Mouse (Mus musculus) E14TG2a.4 (cell line): Measurements from ENCODE around the gene Fbxw9.

Experiments
- CTCF ChIP-seq: conservative IDR thresholded peaks from 2 replicates; pipeline ENCODE4 v1.5.1; 2014; ENCODE audit warnings: low read length
- NANOG ChIP-seq: IDR thresholded peaks from 2 replicates; pipeline ENCODE4 v1.6.1; 2014; ENCODE audit warnings: borderline replicate concordance, low read length, mixed read lengths
- POU5F1 ChIP-seq: IDR thresholded peaks from 2 replicates; pipeline ENCODE4 v1.6.1; 2014; ENCODE audit warnings: low read length, borderline replicate concordance

DNA sequence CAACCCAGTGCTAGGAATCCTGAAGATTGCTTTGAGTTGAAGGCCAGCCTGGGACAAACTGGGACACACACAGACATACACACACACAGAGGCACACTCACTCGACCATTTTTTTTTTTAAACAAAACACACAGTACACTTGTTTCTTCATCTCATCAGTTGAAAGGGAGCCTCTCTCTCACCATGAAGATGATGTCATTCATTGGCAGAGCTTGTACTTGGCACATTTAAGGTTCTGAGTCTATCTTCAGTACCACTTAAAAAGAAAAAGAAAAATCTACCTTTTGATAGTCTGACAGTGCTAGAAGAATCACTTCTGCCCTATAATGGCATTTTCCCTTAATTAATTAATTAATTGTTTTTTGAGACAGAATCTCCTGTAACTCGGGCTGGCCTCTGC is 28.9 kb downstream of the Fbxw9 start:
- TF ChIP-seq CTCF: no peak
- no peak for TF ChIP-seq POU5F1
- no peak for TF ChIP-seq NANOG
